Mouse (Mus musculus) embryonic facial prominence, embryonic 12.5 days (tissue): ENCODE results near the gene C1ql1. TPM values are rescaled to one million over a fixed set of nuclear protein-coding genes. Genes with fewer than 3 reads are reported as not detected.

Source experiments
- ATAC-seq: fragments of 200-750 bp; cut with Nextera tagmentation; 2 replicates; pipeline ENCODE4 v1.8.0; 2017; ENCODE audit not compliant: insufficient number of reproducible peaks, insufficient read depth, low FRiP score, low TSS enrichment
- H3K27ac ChIP-seq: fragments of 300-500 bp; sonication (generic); 2 replicates; pipeline ENCODE4 v1.5.1; 2016; ENCODE audit warnings: mild to moderate bottlenecking
- H3K27me3 ChIP-seq: fragments of 300-500 bp; sonication (generic); 2 replicates; pipeline ENCODE4 v1.6.1; 2016; ENCODE audit warnings: mild to moderate bottlenecking, moderate library complexity
- H3K36me3 ChIP-seq: fragments of 300-500 bp; sonication (generic); 2 replicates; pipeline ENCODE4 v1.6.1; 2016; ENCODE audit warnings: mild to moderate bottlenecking
- H3K4me1 ChIP-seq: fragments of 300-500 bp; sonication (generic); 2 replicates; pipeline ENCODE4 v1.6.1; 2016
- H3K4me2 ChIP-seq: fragments of 300-500 bp; sonication (generic); replicated peaks from 2 replicates; pipeline ENCODE4 v1.6.1; 2016; ENCODE audit warnings: mild to moderate bottlenecking, moderate library complexity
- H3K4me3 ChIP-seq: fragments of 300-500 bp; sonication (generic); 2 replicates; pipeline ENCODE4 v1.5.1; 2016; ENCODE audit warnings: mild to moderate bottlenecking
- H3K9ac ChIP-seq: fragments of 300-500 bp; sonication (generic); 2 replicates; pipeline ENCODE4 v1.6.1; 2016; ENCODE audit warnings: mild to moderate bottlenecking, moderate library complexity
- H3K9me3 ChIP-seq: fragments of 300-500 bp; sonication (generic); 2 replicates; pipeline ENCODE4 v1.6.1; 2016; ENCODE audit warnings: mild to moderate bottlenecking, moderate library complexity
- WGBS: fragments of 180-500 bp; shearing (Covaris S2); methylation state at CpG from one replicate; pipeline ENCODE4 v1.1.7; 2016; 5-methylcytosine and 5-hydroxymethylcytosine counted together
- polyA plus RNA-seq: library from polyadenylated mRNA; unstranded; fragments of >200 nt; fragmentation: Nextera tagmentation; extraction: Ambion mirVana; gene quantifications from 2 replicates; pipeline ENCODE4 v1.2.1, GENCODE M21; 2016

Gene C1ql1
- polyA plus RNA-seq, 1 experiment from 2014 or later: 3.9 TPM

DNA sequence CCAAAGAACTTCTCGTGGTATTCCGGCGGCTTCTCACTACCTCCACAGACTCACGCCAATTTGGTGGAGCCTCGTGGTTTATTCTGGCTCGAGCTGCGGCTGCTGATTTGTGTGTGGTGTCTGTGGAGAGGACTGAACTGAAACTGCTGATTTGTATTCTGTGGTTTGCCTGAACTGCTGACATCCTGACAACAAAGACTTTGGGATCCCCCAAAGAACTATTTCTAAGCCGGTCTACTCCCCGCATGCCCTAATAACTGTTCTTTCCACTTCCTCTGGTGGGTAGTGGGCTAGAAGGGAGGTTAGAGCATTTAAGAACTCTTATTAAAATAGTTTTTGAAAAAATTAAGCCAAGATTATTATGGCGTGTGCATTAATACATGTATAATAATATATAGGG lies 15.8 kb downstream of the C1ql1 start:
- no peak overlapping the region for H3K27ac ChIP-seq
- 91% methylated on average over 10 of the region's 10 CpGs for WGBS
- no peaks in the 10 kb centered on the region for H3K27me3 ChIP-seq
- no peaks in the 10 kb centered on the region for H3K9me3 ChIP-seq
- no peaks in the 10 kb centered on the region for H3K36me3 ChIP-seq
- H3K9ac ChIP-seq: no peak overlapping the region
- H3K4me1 ChIP-seq: no peaks in the 10 kb centered on the region
- H3K4me2 ChIP-seq: no peak overlapping the region
- no peak overlapping the region for H3K4me3 ChIP-seq
- no peak for ATAC-seq

- Histone ChIP-seq H3K9ac (peak overlapping the region; percentile 77), H3K36me3 (0 out of 2 replicates have a peak, but pooled peaks cover 3% of the 10 kb centered on the region), H3K27ac (peak overlapping the region; percentile 95), H3K9me3 (no peaks in the 10 kb centered on the region), H3K4me1 (peaks cover 19% of the 10 kb centered on the region), H3K27me3 (no peaks in the 10 kb centered on the region), H3K4me3 (peak overlapping the region; percentile 81), H3K4me2 (peak overlapping the region; percentile 72)
- ATAC-seq: 0 out of 2 replicates have a peak, but pooled peaks have one; percentile 11
- WGBS: 2% methylated on average over 10 of the region's 10 CpGs
Measured at GRCm38 (mm10) chr11:102925351-102925717, 21.2 kb downstream of the C1ql1 start.

GRCm38 (mm10) chr11:102924557-102925350 lies 21.7 kb downstream of the C1ql1 start, which contains the start of gene Kif18b:
TSS of gene Kif18b (minus strand) at chr11:102925124.
- Histone ChIP-seq H3K4me1 (peaks cover 19% of the 10 kb centered on the region), H3K4me3 (peak within 1 kb of the TSS; percentile 81), H3K9ac (peak within 1 kb of the TSS; percentile 77), H3K36me3 (0 out of 2 replicates have a peak, but pooled peaks cover 3% of the 10 kb centered on the region), H3K27me3 (no peaks in the 10 kb centered on the region), H3K4me2 (peak within 1 kb of the TSS; percentile 72), H3K27ac (peak within 1 kb of the TSS; percentile 95), H3K9me3 (no peaks in the 10 kb centered on the region)
- WGBS: under 1% methylated on average over 62 of the region's 62 CpGs
- ATAC-seq: peak; percentile 93

DNA sequence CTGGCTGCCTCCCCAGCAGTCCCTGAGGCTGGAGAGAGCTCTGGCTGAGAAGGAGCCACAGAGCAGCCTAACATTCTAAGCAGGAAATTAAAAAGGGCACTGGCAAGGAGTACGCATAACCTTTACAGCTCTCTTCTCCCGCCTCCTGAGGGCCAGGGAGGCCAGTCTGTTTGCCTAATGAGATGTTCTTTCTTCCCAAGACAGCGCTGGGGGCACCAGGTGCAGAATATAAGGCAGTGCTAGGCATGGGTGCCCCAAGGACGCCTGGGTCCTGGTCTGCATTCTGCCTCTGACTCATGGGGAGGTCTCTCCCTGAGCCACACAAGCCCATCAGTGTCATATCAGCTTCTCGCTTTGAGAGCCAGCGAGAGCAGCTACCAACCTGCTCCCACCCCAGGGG lies 25.0 kb downstream of the C1ql1 start:
- H3K27ac ChIP-seq: 0 out of 2 replicates have a peak overlapping the region, but pooled peaks have one; percentile 23
- no peaks in the 10 kb centered on the region for H3K27me3 ChIP-seq
- peaks cover 19% of the 10 kb centered on the region for H3K4me1 ChIP-seq
- no peak overlapping the region for H3K4me3 ChIP-seq
- no peak overlapping the region for H3K9ac ChIP-seq
- H3K4me2 ChIP-seq: no peak overlapping the region
- WGBS: 80% methylated on average over 6 of the region's 6 CpGs
- H3K36me3 ChIP-seq: 0 out of 2 replicates have a peak, but pooled peaks cover 3% of the 10 kb centered on the region
- ATAC-seq: no peak
- no peaks in the 10 kb centered on the region for H3K9me3 ChIP-seq

DNA sequence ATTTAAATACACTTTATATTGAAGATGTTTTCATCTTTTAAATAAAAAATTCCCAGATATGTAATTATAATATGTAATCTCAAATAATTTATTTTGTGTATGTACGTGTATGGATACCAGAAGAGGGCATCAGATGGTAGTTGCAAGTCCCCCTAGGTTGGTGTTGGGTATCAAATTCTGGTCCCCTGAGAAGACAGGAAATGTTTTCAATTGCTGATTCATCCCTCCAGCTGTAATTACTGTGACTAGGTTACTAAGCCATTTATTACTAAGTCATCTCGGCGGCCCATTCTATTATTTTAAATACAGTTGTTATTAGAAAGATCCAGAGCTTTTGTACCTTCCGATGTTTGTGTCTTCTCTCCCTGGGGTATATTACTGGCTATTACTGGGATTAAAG lies 28.4 kb downstream of the C1ql1 start:
- Histone ChIP-seq H3K9ac (no peak overlapping the region), H3K36me3 (peaks cover 37% of the 10 kb centered on the region), H3K4me2 (no peak overlapping the region), H3K4me3 (no peak overlapping the region), H3K4me1 (peaks cover 16% of the 10 kb centered on the region), H3K9me3 (no peaks in the 10 kb centered on the region), H3K27ac (no peak overlapping the region), H3K27me3 (no peaks in the 10 kb centered on the region)
- no peak for ATAC-seq
- WGBS: 74% methylated on average over 4 of the region's 4 CpGs

DNA sequence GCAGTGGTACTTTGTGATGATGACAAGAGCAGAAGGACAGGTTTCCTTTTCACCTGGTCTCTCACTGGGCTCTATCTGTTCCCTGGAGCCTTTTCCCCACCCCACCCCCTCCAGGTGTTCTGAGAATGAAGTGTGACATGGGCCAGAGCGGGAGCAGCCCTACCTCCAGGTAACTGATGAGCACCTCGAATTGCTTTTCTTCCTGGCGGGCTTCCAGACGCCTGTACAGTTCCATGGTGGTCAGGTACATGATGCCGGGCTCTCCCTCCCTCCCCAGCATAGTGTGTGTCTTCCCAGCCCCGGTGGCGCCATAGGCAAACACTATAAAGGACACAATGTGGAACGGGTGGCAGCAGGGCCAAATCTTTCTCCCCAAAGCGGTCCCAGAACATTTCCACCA lies 31.1 kb downstream of the C1ql1 start:
- no peak overlapping the region for H3K9ac ChIP-seq
- ATAC-seq: no peak
- H3K4me3 ChIP-seq: no peak overlapping the region
- H3K4me1 ChIP-seq: no peaks in the 10 kb centered on the region
- H3K27ac ChIP-seq: no peak overlapping the region
- no peaks in the 10 kb centered on the region for H3K27me3 ChIP-seq
- no peak overlapping the region for H3K4me2 ChIP-seq
- 92% methylated on average over 9 of the region's 9 CpGs for WGBS
- H3K9me3 ChIP-seq: no peaks in the 10 kb centered on the region
- peaks cover 58% of the 10 kb centered on the region for H3K36me3 ChIP-seq

DNA sequence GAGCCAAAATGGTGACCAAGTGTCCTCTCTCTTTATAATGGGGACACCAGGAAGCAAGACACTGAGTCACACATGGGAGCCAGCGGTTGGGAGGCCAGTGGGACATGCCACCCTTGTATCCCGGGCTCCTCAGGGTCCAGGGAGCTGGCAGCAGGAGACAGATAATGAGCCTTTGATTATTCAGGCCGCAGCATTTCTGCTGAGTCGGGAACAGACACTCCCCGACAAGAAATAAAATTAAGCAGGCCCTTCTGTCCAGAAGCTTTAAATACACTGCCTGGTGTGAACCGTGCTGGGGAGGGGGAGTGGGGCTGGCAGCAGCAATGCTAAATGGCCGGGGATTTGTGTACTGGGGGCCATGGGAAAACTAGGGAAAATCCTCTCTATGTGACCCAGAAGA lies 35.1 kb downstream of the C1ql1 start:
- Histone ChIP-seq H3K4me2 (no peak overlapping the region), H3K27me3 (no peaks in the 10 kb centered on the region), H3K36me3 (peaks cover 98% of the 10 kb centered on the region), H3K4me1 (no peaks in the 10 kb centered on the region), H3K9ac (no peak overlapping the region), H3K9me3 (no peaks in the 10 kb centered on the region), H3K27ac (no peak overlapping the region), H3K4me3 (no peak overlapping the region)
- 77% methylated on average over 7 of the region's 7 CpGs for whole genome bisulfite sequencing
- no peak for ATAC-seq

- no peak for ATAC-seq
- no peaks in the 10 kb centered on the region for H3K4me1 ChIP-seq
- H3K9me3 ChIP-seq: no peaks in the 10 kb centered on the region
- 75% methylated on average over 7 of the region's 7 CpGs for WGBS
- H3K4me3 ChIP-seq: no peak overlapping the region
- no peak overlapping the region for H3K4me2 ChIP-seq
- H3K9ac ChIP-seq: no peak overlapping the region
- H3K27me3 ChIP-seq: no peaks in the 10 kb centered on the region
- H3K27ac ChIP-seq: no peak overlapping the region
- H3K36me3 ChIP-seq: peaks cover 36% of the 10 kb centered on the region
Measured at GRCm38 (mm10) chr11:102903654-102904053, 42.8 kb downstream of the C1ql1 start.

DNA sequence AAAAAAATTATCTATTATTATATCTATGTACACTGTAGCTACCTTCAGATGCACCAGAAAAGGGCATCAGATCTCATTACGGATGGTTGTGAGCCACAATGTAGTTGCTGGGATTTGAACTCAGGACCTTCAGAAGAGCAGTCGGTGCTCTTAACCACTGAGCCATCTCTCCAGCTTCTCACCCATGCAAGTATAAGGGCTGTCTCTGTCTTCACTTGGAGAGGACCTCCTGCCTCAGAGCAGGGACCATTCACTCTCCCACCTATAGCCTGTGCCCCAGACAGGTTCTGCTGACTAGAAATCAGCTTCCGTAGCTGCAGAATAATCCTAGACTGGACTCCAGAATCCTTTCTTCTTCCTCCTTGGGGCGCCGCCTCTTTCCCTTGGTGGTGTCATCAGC lies 44.4 kb downstream of the C1ql1 start:
- 0 out of 2 replicates have a peak, but pooled peaks cover 1% of the 10 kb centered on the region for H3K27me3 ChIP-seq
- 83% methylated on average over 5 of the region's 5 CpGs for WGBS
- ATAC-seq: no peak
- H3K36me3 ChIP-seq: peaks cover 20% of the 10 kb centered on the region
- H3K9ac ChIP-seq: no peak overlapping the region
- H3K27ac ChIP-seq: no peak overlapping the region
- no peaks in the 10 kb centered on the region for H3K9me3 ChIP-seq
- H3K4me1 ChIP-seq: no peaks in the 10 kb centered on the region
- no peak overlapping the region for H3K4me2 ChIP-seq
- no peak overlapping the region for H3K4me3 ChIP-seq

DNA sequence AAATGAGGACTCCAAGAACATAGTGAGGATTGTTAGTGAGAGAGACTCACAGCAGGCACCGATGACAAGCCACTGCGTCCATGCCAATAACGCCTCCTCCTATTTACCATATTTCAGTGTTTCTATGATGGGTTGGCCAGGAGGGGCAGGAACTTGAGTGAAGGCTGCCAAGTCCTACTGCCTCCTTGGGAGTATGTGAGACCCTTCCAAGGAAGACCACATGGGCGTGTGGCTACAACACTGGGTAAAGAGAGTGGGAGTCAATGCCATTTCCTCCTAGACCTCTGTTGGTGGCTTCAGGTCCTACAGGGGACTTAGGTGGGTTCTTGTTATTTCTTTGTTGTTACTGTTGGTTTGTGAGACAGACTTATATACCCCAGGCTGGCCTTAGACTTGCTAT lies 45.3 kb downstream of the C1ql1 start:
- no peak overlapping the region for H3K9ac ChIP-seq
- no peaks in the 10 kb centered on the region for H3K4me1 ChIP-seq
- ATAC-seq: no peak
- H3K27me3 ChIP-seq: peaks cover 9% of the 10 kb centered on the region; the same call in 1 of the 2 replicates
- no peaks in the 10 kb centered on the region for H3K9me3 ChIP-seq
- no peak overlapping the region for H3K27ac ChIP-seq
- WGBS: 71% methylated on average over 4 of the region's 4 CpGs
- no peak overlapping the region for H3K4me3 ChIP-seq
- H3K36me3 ChIP-seq: peaks cover 11% of the 10 kb centered on the region
- no peak overlapping the region for H3K4me2 ChIP-seq

DNA sequence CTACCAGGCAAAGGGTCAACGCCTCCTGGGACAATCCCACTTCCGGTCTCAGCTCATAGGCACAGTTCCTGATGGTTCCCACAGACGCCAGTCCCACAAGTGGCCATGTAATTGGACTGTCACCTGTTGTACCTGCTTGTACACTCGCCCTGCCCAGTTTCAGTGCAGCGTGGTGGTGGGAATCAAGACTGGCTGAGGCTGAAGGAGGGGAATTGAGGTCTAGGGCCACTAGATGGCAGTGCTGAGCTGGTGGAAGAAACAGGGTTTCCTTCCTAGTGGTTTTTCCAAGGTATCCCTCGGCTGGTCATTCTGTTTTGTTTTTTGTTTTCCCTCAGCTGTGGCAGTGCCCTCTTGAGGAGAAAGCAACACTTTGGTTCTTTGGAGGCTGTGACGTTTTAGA lies 45.7 kb downstream of the C1ql1 start, which contains the start of gene Gfap:
TSS of gene Gfap (minus strand) at position 150 of the 400 bp plus-strand sequence.
- H3K27ac ChIP-seq: no peak within 1 kb of the TSS
- H3K4me1 ChIP-seq: no peaks in the 10 kb centered on the region
- peaks cover 7% of the 10 kb centered on the region for H3K36me3 ChIP-seq
- H3K4me3 ChIP-seq: no peak within 1 kb of the TSS
- no peak within 1 kb of the TSS for H3K9ac ChIP-seq
- no peak for ATAC-seq
- H3K27me3 ChIP-seq: peaks cover 12% of the 10 kb centered on the region; the same call in 1 of the 2 replicates
- no peak within 1 kb of the TSS for H3K4me2 ChIP-seq
- no peaks in the 10 kb centered on the region for H3K9me3 ChIP-seq
- WGBS: 10% methylated on average over 7 of the region's 7 CpGs

GRCm38 (mm10) chr11:102898408-102898807 lies 48.1 kb downstream of the C1ql1 start:
- Histone ChIP-seq H3K36me3 (no peaks in the 10 kb centered on the region), H3K27me3 (peaks cover 29% of the 10 kb centered on the region), H3K4me2 (no peak overlapping the region), H3K9me3 (no peaks in the 10 kb centered on the region), H3K4me3 (no peak overlapping the region), H3K4me1 (0 out of 2 replicates have a peak, but pooled peaks cover 2% of the 10 kb centered on the region), H3K9ac (no peak overlapping the region; the same call in 1 of the 2 replicates), H3K27ac (no peak overlapping the region)
- 61% methylated on average over 9 of the region's 9 CpGs for WGBS
- no peak for ATAC-seq
